Mouse (Mus musculus) heart, adult 2 months (tissue): Measurements from ENCODE around the gene Tmc5.

ENCODE experiments used
- CTCF ChIP-seq: fragments of 200-600 bp; IDR thresholded peaks from 2 replicates; pipeline ENCODE4 v1.8.1; 2022; ENCODE audit warnings: antibody characterized with exemption, mild to moderate bottlenecking, moderate library complexity
- POLR2A ChIP-seq: fragments of 200-500 bp; IDR thresholded peaks from 2 replicates; pipeline ENCODE4 v1.6.1; 2011; ENCODE audit warnings: mild to moderate bottlenecking, low read depth, low read length, control low read depth; ENCODE audit not compliant: insufficient read depth

GRCm38 (mm10) chr7:118698882-118699281 lies 101.8 kb downstream of the Tmc5 start:
- TF ChIP-seq CTCF (no peak), POLR2A (no peak)
